Mouse (Mus musculus): ENCODE measurements around the gene Olfr1402. TPM values are rescaled to one million over a fixed set of nuclear protein-coding genes. Genes with fewer than 3 reads are reported as not detected.

The Olfr1402 gene
- total RNA-seq (2015; ENCODE audit: low replicate concordance) (not detected in 2 replicates), total RNA-seq (2017; ENCODE audit: low replicate concordance) (not detected in 2 replicates)

DNA sequence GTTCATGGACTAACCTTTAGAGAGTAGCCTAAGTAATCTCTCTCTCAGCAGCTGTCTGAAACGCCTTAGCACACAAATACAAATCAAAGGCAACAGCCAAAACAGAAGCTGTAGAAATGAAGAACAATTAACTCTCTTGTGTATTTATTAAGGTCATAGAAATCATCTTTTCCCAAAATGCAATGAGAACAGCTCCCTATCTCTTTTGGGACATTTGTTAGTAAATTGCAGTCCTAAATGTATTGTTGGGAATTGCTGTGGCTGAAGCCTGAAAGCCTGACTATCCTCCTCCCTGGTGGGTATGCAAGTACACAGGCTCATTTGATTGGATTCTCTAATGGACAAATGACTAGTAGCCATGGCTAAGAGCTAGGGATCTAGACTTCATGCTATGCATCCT, at the start of gene Olfr1402:
TSS of gene Olfr1402 (minus strand) at position 101 of the 400 bp plus-strand sequence.
- no peak for ATAC-seq (replicated peaks; ENCODE audit: low FRiP score, poor library complexity, severe bottlenecking)

- ATAC-seq (replicated peaks; ENCODE audit: low FRiP score, poor library complexity, severe bottlenecking), result no peak
These were observed 33.5 kb upstream of the Olfr1402 start for GRCm38 (mm10) chr3:97455286-97455685.

DNA sequence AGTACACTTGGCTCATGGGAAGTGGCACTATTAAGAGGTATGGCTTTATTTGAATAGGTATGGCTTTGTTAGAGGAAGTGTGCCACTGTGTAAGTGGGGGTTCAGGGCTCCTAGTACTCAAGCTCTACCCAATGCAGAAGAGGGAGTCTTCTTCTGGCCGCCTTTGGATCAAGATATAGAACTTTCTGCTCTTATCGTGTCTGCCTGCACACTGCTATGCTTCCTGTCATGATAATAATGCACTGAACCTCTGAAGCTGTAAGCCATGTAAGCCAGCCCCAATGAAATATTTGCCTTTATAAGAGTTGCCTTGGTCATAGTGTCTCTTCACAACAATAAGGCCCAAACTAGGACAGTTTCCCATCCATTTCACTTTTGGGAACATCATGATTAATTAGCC, 16.8 kb upstream of the Olfr1402 start:
- ATAC-seq (replicated peaks; ENCODE audit: low FRiP score, poor library complexity, severe bottlenecking), result no peak

DNA sequence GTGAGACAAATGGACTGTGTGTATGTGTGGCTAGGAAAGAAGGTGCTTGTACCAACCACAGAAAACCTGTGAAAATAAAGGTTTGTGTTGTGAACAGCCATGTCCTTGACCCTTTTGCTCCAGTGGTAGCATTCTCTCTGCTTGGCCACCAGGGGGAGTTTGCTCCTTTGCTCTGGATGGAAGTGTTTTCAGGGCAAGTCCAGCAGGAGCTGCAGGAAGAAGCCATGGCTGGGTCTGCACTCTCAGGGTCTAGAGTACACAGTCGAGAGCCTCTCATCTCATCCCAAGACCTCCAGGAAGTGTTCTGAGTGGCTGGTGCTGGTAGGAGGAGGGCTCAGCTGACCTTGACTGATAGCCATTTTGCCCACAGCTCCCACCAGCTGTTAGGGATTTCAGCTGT, 27.5 kb downstream of the Olfr1402 start:
- no peak for ATAC-seq (replicated peaks; ENCODE audit: low FRiP score, poor library complexity, severe bottlenecking)

- ATAC-seq (replicated peaks; ENCODE audit: low FRiP score, poor library complexity, severe bottlenecking), result no peak
These were observed 28.7 kb downstream of the Olfr1402 start for GRCm38 (mm10) chr3:97393079-97393478.

- ATAC-seq (replicated peaks; ENCODE audit: low FRiP score, poor library complexity, severe bottlenecking), result no peak
These were observed 51.4 kb downstream of the Olfr1402 start for GRCm38 (mm10) chr3:97370382-97370781.

DNA sequence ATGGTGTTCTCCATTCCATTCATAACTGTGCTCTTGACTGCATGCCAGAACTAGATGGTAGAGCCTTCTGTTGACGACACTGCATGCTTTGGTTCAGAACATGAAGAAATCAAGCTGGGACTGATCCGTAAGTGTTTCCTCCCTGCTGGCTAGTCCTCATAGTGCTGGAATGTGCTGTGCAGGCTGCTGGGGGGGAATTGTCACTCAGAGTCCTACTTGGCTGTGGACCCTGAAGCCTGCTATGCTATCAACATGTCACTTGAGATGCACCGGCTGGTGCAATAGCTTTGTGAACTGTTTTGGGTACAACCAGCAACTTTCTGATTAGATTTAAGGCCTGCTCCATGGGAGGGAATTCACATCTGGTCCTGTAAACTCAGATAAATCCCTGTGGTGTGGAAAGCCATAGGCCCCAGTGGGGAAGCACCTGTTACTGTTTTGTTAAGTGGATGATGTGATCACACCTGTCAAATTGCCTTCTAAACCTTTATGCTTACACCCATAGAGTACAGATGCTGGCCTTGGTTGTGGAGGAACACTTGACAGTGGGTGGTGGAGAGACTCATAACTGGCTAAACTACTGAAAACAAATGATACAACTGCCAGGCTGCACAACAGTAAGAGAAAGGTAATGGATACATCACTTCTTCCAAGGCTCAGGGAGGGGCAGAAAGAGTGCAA, 58.3 kb downstream of the Olfr1402 start:
- no peak for ATAC-seq (replicated peaks; ENCODE audit: low FRiP score, poor library complexity, severe bottlenecking)

DNA sequence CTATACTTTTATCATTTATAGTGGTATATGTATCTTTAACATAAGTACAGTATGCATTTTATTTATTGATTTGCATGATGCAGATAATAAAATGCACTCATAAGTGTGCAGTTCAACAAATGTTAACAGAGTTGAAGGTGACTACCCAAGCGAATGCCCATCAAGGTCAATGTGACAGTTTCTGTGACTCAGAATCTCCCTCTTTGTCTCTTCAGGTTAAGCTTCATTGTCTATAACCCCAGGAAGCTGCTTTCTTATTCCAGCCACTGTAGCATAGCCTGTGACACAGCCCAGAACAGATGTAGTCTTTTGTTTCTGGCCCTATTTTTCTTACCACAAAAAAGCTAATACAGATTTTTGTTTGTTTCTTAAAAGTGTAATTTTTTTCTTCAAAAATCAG, 63.4 kb downstream of the Olfr1402 start:
- ATAC-seq (replicated peaks; ENCODE audit: low FRiP score, poor library complexity, severe bottlenecking), result no peak

Other genes with a start within 250 kb of the Olfr1402 start
- gene Bcl9, start 124.1 kb downstream of the Olfr1402 start, total RNA-seq (2015; ENCODE audit: low replicate concordance), result 14.4 and 45.7 TPM in 2 replicates
- gene Bcl9, start 124.1 kb downstream of the Olfr1402 start, total RNA-seq (2017; ENCODE audit: low replicate concordance), result 0.13 and 0.76 TPM in 2 replicates
- gene Chd1l, start 188.2 kb upstream of the Olfr1402 start, total RNA-seq (2015; ENCODE audit: low replicate concordance), result 5.8 and 7.1 TPM in 2 replicates
- 7.3 and 18.7 TPM in 2 replicates for gene Chd1l, start 188.2 kb upstream of the Olfr1402 start, total RNA-seq (2017; ENCODE audit: low replicate concordance)
- gene Fmo5, start 206.8 kb upstream of the Olfr1402 start, total RNA-seq (2015; ENCODE audit: low replicate concordance), result 2.1 and 3.2 TPM in 2 replicates
- gene Fmo5, start 206.8 kb upstream of the Olfr1402 start, total RNA-seq (2017; ENCODE audit: low replicate concordance), result 0.83 and 0.90 TPM in 2 replicates
- 0.36 and 0.42 TPM in 2 replicates for gene Prkab2, start 236.2 kb upstream of the Olfr1402 start, total RNA-seq (2015; ENCODE audit: low replicate concordance)
- gene Prkab2, start 236.2 kb upstream of the Olfr1402 start, total RNA-seq (2017; ENCODE audit: low replicate concordance), result 0.38 and 0.64 TPM in 2 replicates

Measured in erythroid progenitor cell, adult 5-6 weeks (primary cell).